Mouse (Mus musculus) neutrophil, adult 5-6 weeks (primary cell): ENCODE data around the gene Wrnip1. TPM values are rescaled to one million over a fixed set of nuclear protein-coding genes. Genes with fewer than 3 reads are reported as not detected.
A peak's percentile ranks its signal among the peaks of the same experiment; 100 is the strongest.

Experiments used
- ATAC-seq: fragments of 151-379, 151-347 bp; 2 replicates; pipeline ENCODE4 v1.8.0; 2017; ENCODE audit warnings: mild to moderate bottlenecking, moderate TSS enrichment; ENCODE audit not compliant: insufficient number of reproducible peaks, poor library complexity, low FRiP score, severe bottlenecking; ENCODE audit errors: extremely low read depth
- total RNA-seq: library from RNA; stranded (forward); fragments of 200-1000 nt; gene quantifications from 2 replicates; pipeline ENCODE4 v1.2.3, GENCODE M21; 2017

The Wrnip1 gene
- total RNA-seq, 1 experiment from 2014 or later = 39.8 TPM

GRCm38 (mm10) chr13:32802259-32803081 is 632 bp downstream of the Wrnip1 start, which contains the start of gene D930007J09Rik:
TSS of gene D930007J09Rik (minus strand) at chr13:32802849.
- ATAC-seq = peak; percentile 4; the same call in 1 of the 2 replicates

DNA sequence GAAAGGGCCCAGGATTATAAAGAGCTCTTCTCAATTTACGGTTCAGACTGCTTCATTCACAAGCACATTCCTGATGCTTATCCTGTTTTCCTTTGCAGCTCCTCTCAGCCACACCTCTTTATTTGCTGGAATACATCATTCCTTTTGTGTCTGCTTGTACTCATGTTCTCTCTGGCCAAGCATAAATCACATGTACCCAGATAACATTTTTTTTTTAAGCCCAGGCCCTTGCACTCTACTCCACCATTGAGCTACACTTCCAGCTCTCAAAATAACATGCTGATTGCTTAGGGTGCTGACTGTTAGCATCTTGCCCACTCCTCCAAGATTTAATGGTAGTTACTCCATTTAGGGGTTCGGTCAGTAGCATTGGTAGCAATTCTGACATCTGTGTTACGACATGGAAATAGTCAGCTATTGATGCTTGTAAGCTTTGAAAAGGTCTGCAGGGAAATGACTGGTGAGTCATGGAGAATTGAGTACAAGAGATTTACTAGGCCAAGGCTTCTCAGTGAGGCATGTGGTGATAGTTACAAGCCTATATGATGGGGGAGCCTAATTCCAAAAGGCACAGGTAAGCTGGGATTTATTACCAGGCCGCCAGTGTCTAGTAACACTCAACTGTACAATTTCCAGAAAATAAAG is 2.0 kb downstream of the Wrnip1 start:
- no peak for ATAC-seq

DNA sequence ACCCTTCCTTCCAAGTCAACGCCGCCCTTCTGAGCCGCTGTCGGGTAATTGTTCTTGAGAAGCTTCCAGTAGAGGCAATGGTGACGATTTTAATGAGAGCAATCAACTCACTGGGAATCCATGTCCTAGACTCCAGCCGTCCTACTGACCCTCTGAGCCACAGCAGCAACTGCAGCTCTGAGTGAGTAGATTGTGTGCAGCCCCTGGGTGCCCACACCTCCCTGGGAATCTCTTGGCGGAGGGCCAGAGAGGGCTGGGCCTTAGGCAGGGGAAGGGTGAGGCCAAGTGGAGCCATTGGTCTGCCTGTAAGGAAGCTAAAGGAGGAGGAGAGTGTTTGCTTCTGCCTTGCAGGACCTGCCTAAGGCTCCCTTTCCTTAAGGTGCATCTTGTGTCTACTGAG is 5.0 kb downstream of the Wrnip1 start:
- no peak for ATAC-seq

DNA sequence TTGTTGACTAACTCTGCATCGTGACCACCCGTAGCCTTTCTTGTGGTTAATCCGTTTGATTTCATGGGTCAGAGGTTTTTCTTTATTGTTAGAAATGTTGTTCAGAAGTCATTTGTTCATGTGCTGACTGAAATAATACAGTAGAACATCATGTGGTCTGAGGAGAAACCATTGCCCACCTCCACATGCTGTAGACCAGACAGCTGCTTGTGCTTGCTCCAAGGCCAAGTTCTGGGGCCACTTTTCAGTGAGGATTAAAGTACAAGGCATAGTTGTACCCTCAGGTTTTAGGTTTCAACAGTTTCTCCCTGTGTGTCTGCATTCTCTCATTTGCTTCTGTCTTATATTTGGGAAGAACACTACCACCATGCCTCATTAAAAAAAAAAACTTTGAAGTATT is 5.8 kb downstream of the Wrnip1 start:
- ATAC-seq = no peak

DNA sequence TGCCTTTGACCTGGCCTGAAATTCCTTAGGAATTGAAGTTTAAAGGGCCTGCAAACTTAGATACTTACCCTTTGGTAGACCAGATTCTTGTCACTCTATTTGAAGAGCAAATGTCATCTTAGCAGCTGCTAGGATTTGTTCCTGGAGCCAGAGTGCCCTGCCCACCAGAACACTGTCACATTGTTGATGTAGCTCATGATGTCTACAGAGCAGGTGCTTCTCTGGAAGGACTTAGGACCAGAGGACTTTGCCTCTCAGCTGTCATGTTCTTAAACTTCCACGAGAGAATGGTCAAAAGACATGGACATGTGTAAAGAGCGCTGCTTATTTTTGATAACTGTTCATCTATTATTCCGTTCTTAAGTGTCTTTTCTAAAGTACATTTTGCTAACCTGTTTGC is 17.4 kb downstream of the Wrnip1 start:
- ATAC-seq = no peak

- ATAC-seq = no peak
These were observed 18.1 kb downstream of the Wrnip1 start for GRCm38 (mm10) chr13:32819926-32820325.

GRCm38 (mm10) chr13:32821671-32822070 is 19.8 kb downstream of the Wrnip1 start:
- no peak for ATAC-seq

DNA sequence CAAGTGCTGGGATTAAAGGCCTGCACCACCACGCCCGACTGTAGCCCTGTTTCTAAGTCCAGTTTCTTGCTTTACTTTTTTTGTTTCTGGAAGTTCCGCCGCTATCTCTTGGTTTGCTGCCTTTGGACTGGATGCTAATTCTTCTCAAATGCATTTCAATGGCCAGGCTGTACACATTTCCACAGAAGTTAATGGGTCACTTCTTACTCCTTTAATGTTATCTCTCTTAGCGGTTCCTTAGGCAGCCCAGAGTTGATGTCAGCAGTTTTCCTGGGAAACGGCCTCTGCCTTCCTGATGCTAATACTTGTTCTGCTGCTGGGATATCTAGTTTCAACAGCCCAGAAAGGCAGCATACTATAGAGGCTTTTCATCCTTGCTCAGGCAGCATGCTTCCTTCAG is 21.3 kb downstream of the Wrnip1 start:
- no peak for ATAC-seq

DNA sequence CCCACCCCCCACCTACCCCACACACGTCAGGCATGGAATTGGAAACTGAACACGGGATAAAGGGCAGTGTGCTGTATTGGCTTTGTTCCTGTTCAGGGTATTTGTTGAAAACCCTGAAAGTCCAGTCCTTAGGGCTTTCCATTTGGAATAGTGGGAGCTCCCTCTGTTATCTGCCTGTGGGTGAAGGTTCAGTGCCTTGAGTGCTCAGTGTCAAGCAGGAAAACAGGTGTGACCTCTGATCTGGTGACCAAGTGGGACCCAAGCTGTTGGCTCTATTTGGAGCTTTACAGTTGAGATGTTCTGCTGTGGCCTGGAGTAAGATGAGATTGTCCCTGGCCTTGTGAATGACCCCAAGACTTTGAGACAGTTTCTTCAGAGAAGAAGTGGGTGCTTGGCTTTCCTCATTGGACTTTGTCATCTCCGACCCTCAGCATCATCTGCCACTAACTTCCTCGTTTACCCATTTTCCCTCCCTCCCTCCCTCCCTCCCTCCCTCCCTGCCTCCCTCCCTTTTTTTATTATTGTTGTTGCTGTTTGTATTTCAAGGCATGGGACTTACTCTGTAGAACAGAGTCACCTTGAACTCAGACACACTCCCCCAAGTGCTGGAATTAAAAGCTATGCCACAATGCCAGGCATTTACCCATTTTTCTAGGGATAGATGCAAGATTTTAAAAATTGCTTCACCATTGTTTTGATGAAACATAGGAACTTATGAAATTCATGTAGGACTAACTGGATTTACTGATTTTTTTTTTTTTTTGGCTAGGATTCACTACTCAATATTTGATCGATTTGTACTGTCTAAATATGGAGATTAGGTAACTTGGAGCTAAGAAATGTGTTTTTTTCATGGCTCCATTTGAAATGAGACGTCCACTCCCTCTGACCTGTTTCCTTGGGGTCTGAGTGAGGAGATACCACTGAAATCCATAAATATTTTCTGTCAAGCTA is 22.8 kb downstream of the Wrnip1 start:
- no peak for ATAC-seq

GRCm38 (mm10) chr13:32825546-32825945 is 23.7 kb downstream of the Wrnip1 start:
- ATAC-seq = no peak

GRCm38 (mm10) chr13:32827111-32827822 is 25.4 kb downstream of the Wrnip1 start:
- ATAC-seq = no peak

- ATAC-seq = peak; percentile 57
These were observed 26.1 kb downstream of the Wrnip1 start for GRCm38 (mm10) chr13:32827951-32828350.

GRCm38 (mm10) chr13:32828886-32829285 is 27.0 kb downstream of the Wrnip1 start:
- no peak for ATAC-seq

GRCm38 (mm10) chr13:32831505-32832273 is 29.9 kb downstream of the Wrnip1 start:
- ATAC-seq = peak; percentile 88

DNA sequence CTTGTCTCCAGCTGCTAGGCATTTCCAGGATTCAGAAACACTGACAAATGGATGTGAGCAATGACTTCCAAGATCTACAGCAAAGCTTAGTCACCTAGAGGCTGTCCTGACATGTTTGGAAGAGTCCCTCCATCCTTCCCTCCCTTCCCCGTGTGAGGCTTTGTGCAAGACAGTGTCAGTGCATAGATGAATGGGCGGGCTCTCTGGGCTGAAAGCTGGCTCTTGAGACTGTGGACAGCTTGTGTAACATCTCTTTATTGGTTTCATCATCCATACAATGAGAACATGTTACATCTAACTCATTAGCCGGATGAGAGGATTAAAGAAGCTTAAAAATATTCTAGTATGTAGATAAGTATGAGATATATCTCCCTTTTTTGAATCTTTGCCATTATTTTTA is 30.9 kb downstream of the Wrnip1 start:
- no peak for ATAC-seq

- no peak for ATAC-seq
These were observed 31.4 kb downstream of the Wrnip1 start for GRCm38 (mm10) chr13:32833237-32833636.

- ATAC-seq = no peak
These were observed 32.7 kb downstream of the Wrnip1 start for GRCm38 (mm10) chr13:32834513-32834912.

DNA sequence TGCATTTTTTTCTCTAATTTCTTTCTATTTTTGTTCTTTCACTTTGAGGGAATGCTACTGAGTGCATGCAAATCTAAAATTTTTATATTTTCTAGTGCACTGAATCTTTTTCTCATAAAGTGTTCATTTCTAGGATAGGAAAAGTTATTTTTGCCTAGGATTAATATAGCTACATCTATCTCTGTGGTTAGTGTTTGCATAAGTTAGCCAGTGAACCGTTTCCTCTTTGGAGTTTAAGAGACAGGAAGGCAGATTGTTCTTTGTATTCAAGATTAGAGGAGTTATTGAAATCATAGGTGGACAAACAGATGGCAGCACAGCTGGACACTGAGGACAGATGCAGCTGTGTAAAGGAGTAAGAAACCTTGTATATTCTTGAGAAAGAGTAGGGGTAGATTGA is 37.5 kb downstream of the Wrnip1 start:
- peak; percentile 33; the same call in 1 of the 2 replicates for ATAC-seq
